Mouse (Mus musculus) lung, adult 2 months (tissue): ENCODE results near the gene Pycr2.

Source experiments
- CTCF ChIP-seq: fragments of 200-500 bp; IDR thresholded peaks from 2 replicates; pipeline ENCODE4 v1.5.1; 2011; ENCODE audit warnings: mild to moderate bottlenecking, low read length, control low read depth; ENCODE audit not compliant: insufficient read depth
- POLR2A ChIP-seq: fragments of 200-500 bp; IDR thresholded peaks from 2 replicates; pipeline ENCODE4 v1.6.1; 2011; ENCODE audit warnings: low read depth, mild to moderate bottlenecking, control low read depth, low read length, borderline replicate concordance; ENCODE audit errors: extremely low read depth

DNA sequence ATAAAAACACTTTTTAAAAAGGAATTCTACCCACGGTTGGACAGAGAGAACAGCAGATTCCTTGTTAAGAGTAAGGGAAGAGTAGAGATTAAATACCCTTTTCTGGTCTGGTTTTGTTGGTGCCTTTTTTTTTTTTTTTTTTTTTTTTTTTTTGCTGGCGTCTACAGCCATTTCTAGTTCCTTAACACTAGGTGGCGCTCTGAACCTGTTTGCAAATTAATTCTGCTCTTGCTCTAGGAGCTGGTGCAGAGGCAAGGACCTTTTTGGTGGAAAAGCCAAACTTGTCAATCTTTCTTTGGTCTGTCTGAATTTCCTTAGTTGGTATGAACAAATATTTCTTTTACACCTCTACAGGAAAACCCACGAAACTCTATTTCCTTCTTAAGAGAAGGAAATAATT, 3.0 kb upstream of the Pycr2 start:
- no peak for TF ChIP-seq POLR2A
- peak; percentile 21; the same call in 1 of the 2 replicates for TF ChIP-seq CTCF
